Mouse (Mus musculus) gastrocnemius, postnatal 14 days (tissue): ENCODE results near the gene Prcd. TPM values are rescaled to one million over a fixed set of nuclear protein-coding genes. Genes with fewer than 3 reads are reported as not detected.

Experiments used
- DNase-seq: peaks from one replicate; pipeline ENCODE4 v3.0.0; 2021; ENCODE audit warnings: mixed read lengths
- intact Hi-C: fragments of 180-260 bp; cut with DNase I; formaldehyde crosslinking; loops from one replicate; pipeline ENCODE4 v1.15.1; 2025; ENCODE audit warnings: low total_unique reads
- total RNA-seq, 2 experiments: library from RNA; stranded (reverse); gene quantifications; 2 replicates each; pipeline ENCODE4 v1.2.3; 2021

Gene Prcd
- total RNA-seq, 2 experiments from 2014 or later: 0.49 to 0.84 TPM

- DNase-seq: no peak
- intact Hi-C loops: loop anchor here (2.0 kb wide), 1 partner anchor 23 kb away; no protein-coding TSS in a partner anchor
These were observed 7.8 kb upstream of the Prcd start for GRCm38 (mm10) chr11:116645446-116646110.

- intact Hi-C loops: loop anchor here (2.0 kb wide), 1 partner anchor 23 kb away; no protein-coding TSS in a partner anchor
- DNase-seq: no peak
These were observed 7.2 kb upstream of the Prcd start for GRCm38 (mm10) chr11:116646136-116646535.

- intact Hi-C loops: loop anchor here (2.0 kb wide), 1 partner anchor 22 kb away; no protein-coding TSS in a partner anchor
- DNase-seq: no peak
These were observed 6.6 kb upstream of the Prcd start for GRCm38 (mm10) chr11:116646771-116647170.

- DNase-seq: peak; percentile 76
- intact Hi-C loops: loop anchor here (2.0 kb wide), 1 partner anchor 21 kb away; no protein-coding TSS in a partner anchor
These were observed 5.9 kb upstream of the Prcd start for GRCm38 (mm10) chr11:116647340-116647991.

- intact Hi-C loops: no loop called here
- DNase-seq: peak; percentile 68
These were observed 5.0 kb upstream of the Prcd start for GRCm38 (mm10) chr11:116648213-116648921.

GRCm38 (mm10) chr11:116648976-116649375 is 4.4 kb upstream of the Prcd start:
- no peak for DNase-seq
- intact Hi-C loops: no loop called here

- intact Hi-C loops: no loop called here
- DNase-seq: no peak
These were observed 3.5 kb upstream of the Prcd start for GRCm38 (mm10) chr11:116649711-116650337.

- intact Hi-C loops: no loop called here
- DNase-seq: no peak
These were observed 2.5 kb upstream of the Prcd start for GRCm38 (mm10) chr11:116650811-116651210.

GRCm38 (mm10) chr11:116651339-116651738 is 2.0 kb upstream of the Prcd start:
- intact Hi-C loops: no loop called here
- no peak for DNase-seq

- no peak for DNase-seq
- intact Hi-C loops: no loop called here
These were observed 820 bp upstream of the Prcd start for GRCm38 (mm10) chr11:116652330-116653098.

GRCm38 (mm10) chr11:116653709-116654221 is 431 bp downstream of the Prcd start:
- DNase-seq: peak; percentile 62
- intact Hi-C loops: no loop called here

GRCm38 (mm10) chr11:116654255-116654821 is 1.0 kb downstream of the Prcd start, which contains the start of gene Cygb:
TSS of gene Cygb (minus strand) at chr11:116654313.
- intact Hi-C loops: no loop called here
- peak; percentile 58 for DNase-seq

- no peak for DNase-seq
- intact Hi-C loops: loop anchor here (5.0 kb wide), 1 partner anchor 151 kb away; no protein-coding TSS in a partner anchor
These were observed 3.2 kb downstream of the Prcd start for GRCm38 (mm10) chr11:116656348-116657191.

- intact Hi-C loops: loop anchor here (5.0 kb wide), 1 partner anchor 150 kb away; no protein-coding TSS in a partner anchor
These were observed 4.2 kb downstream of the Prcd start for GRCm38 (mm10) chr11:116657311-116658223.

GRCm38 (mm10) chr11:116658238-116658637 is 4.9 kb downstream of the Prcd start:
- intact Hi-C loops: loop anchor here (5.0 kb wide), 1 partner anchor 149 kb away; no protein-coding TSS in a partner anchor
- no peak for DNase-seq

More at GRCm38 (mm10) chr11:116657311-116658223, 4.2 kb downstream of the Prcd start:
- peak; percentile 94 for DNase-seq

GRCm38 (mm10) chr11:116659027-116659621 is 5.8 kb downstream of the Prcd start:
- no peak for DNase-seq
- intact Hi-C loops: loop anchor here (5.0 kb wide), 1 partner anchor 148 kb away; no protein-coding TSS in a partner anchor
